Mouse (Mus musculus) liver, embryonic 14.5 days (tissue): ENCODE measurements around the gene Chrnb2.

ENCODE experiments used
- CTCF ChIP-seq: IDR thresholded peaks from 2 replicates; pipeline ENCODE4 v1.5.1; 2016; ENCODE audit warnings: antibody characterized with exemption, low read depth, control low read depth
- EP300 ChIP-seq: IDR thresholded peaks from 2 replicates; pipeline ENCODE4 v1.6.1; 2016; ENCODE audit warnings: antibody characterized with exemption, low read depth

DNA sequence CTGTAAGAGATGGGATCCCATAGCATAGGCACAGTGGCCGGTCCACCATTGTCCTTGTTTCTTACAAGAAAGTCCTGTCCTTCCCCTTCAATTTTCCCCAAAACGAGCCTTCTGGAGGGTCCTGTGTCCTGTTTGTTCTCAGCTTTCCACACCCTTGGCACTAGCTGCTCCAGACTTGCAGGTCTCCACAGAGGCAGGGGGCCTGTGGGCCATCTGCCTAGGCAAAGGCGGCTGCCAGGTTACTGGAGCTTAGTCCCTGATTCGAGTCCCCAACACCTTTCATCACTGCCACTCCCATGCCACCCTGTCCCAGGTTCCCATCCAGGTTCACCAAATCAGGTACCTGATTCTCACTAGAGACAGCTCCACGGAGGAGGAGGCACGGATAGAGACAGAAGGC, 9.1 kb downstream of the Chrnb2 start:
- no peak for TF ChIP-seq CTCF
- TF ChIP-seq EP300: no peak
